23 mouse cellular contexts compared by ENCODE assay signal in genomic region chrX:85877747-85878146, GRCm38 (mm10). TPM values are rescaled to one million over a fixed set of nuclear protein-coding genes. Genes with fewer than 3 reads are reported as not detected.
"Had no signal": no experiment of that assay in that cellular context is flagged by ENCODE, and none has a peak within 500 bp of the region (broad histone marks: within the 10 kb centered on the region; RNA-seq: fewer than 3 reads in every experiment).

No protein-coding gene starts in this region.

- H3K9me3 ChIP-seq: heart, embryonic 10.5 days; heart, embryonic 12.5 days; hindbrain, embryonic 10.5 days; hindbrain, embryonic 12.5 days; kidney, embryonic 15.5 days; limb, embryonic 10.5 days; limb, embryonic 12.5 days; liver, embryonic 13.5 days; liver, embryonic 15.5 days had no signal

- DNase-seq: gastrocnemius, adult 2 months; gastrocnemius, postnatal 10 days; gastrocnemius, postnatal 25 days; heart, adult 18-20 months; heart, postnatal 10 days; heart, postnatal 4 days; liver, embryonic 13.5 days had no signal

- ATAC-seq: forebrain, embryonic 16.5 days; hindbrain, embryonic 16.5 days; inflammation-experienced regulatory T-cells, adult 6 months had no signal

- H3K9ac ChIP-seq: heart, embryonic 12.5 days; hindbrain, embryonic 12.5 days; hindbrain, embryonic 14.5 days; kidney, embryonic 15.5 days; limb, embryonic 12.5 days; liver, embryonic 13.5 days; liver, embryonic 15.5 days had no signal

- H3K4me2 ChIP-seq: heart, embryonic 12.5 days; hindbrain, embryonic 12.5 days; hindbrain, embryonic 14.5 days; kidney, embryonic 15.5 days; limb, embryonic 12.5 days; liver, embryonic 13.5 days; liver, embryonic 15.5 days had no signal

- H3K4me3 ChIP-seq: gastrocnemius, adult 2 months; heart, embryonic 10.5 days; heart, embryonic 12.5 days; hindbrain, embryonic 10.5 days; hindbrain, embryonic 12.5 days; kidney, embryonic 15.5 days; layer of hippocampus, adult 2 months; left cerebral cortex, adult 2 months; limb, embryonic 10.5 days; limb, embryonic 12.5 days; liver, embryonic 13.5 days; liver, embryonic 15.5 days had no signal

- H3K36me3 ChIP-seq: heart, embryonic 10.5 days; heart, embryonic 12.5 days; hindbrain, embryonic 10.5 days; hindbrain, embryonic 12.5 days; kidney, embryonic 15.5 days; limb, embryonic 10.5 days; limb, embryonic 12.5 days; liver, embryonic 13.5 days; liver, embryonic 15.5 days had no signal

- H3K27me3 ChIP-seq: heart, embryonic 12.5 days; hindbrain, embryonic 12.5 days; limb, embryonic 12.5 days; liver, embryonic 13.5 days; liver, embryonic 15.5 days had no signal

- H3K27ac ChIP-seq: gastrocnemius, adult 2 months; heart, embryonic 10.5 days; hindbrain, embryonic 10.5 days; hindbrain, embryonic 12.5 days; hindbrain, embryonic 14.5 days; kidney, embryonic 15.5 days; kidney, postnatal 0 days; layer of hippocampus, adult 2 months; left cerebral cortex, adult 2 months; limb, embryonic 10.5 days; limb, embryonic 12.5 days; liver, embryonic 13.5 days; liver, embryonic 15.5 days had no signal

- H3K4me1 ChIP-seq: heart, embryonic 10.5 days; heart, embryonic 12.5 days; hindbrain, embryonic 10.5 days; hindbrain, embryonic 12.5 days; kidney, embryonic 15.5 days; limb, embryonic 10.5 days; limb, embryonic 12.5 days; liver, embryonic 13.5 days; liver, embryonic 15.5 days had no signal

RNA-seq across cellular contexts. Expression of gene 5430427O19Rik, which starts 7.6 kb away (rescaled TPM):
- polyA plus RNA-seq: heart, embryonic 14.5 days; hindbrain, embryonic 12.5 days had no signal
